Mouse (Mus musculus) liver, embryonic 15.5 days (tissue): ENCODE data around the gene Ubxn2a. TPM values are rescaled to one million over a fixed set of nuclear protein-coding genes. Genes with fewer than 3 reads are reported as not detected.

Source experiments
- ATAC-seq: fragments of 200-750 bp; cut with Nextera tagmentation; 2 replicates; pipeline ENCODE4 v1.8.0; 2017; ENCODE audit warnings: moderate number of reproducible peaks, mild to moderate bottlenecking, moderate library complexity; ENCODE audit not compliant: insufficient read depth
- H3K27ac ChIP-seq: fragments of 300-500 bp; sonication (generic); replicated peaks from 2 replicates; pipeline ENCODE4 v1.5.1; 2015; ENCODE audit warnings: mild to moderate bottlenecking, inconsistent platforms
- H3K27me3 ChIP-seq: fragments of 300-500 bp; sonication (generic); 2 replicates; pipeline ENCODE4 v1.6.1; 2015; ENCODE audit warnings: mild to moderate bottlenecking, inconsistent platforms
- H3K36me3 ChIP-seq: fragments of 300-500 bp; sonication (generic); replicated peaks from 2 replicates; pipeline ENCODE4 v1.6.1; 2015; ENCODE audit warnings: moderate library complexity, mild to moderate bottlenecking, inconsistent platforms
- H3K4me1 ChIP-seq: fragments of 300-500 bp; sonication (generic); replicated peaks from 2 replicates; pipeline ENCODE4 v1.6.1; 2015; ENCODE audit warnings: inconsistent platforms
- H3K4me2 ChIP-seq: fragments of 300-500 bp; sonication (generic); 2 replicates; pipeline ENCODE4 v1.6.1; 2015; ENCODE audit warnings: moderate library complexity, mild to moderate bottlenecking, inconsistent platforms
- H3K4me3 ChIP-seq: fragments of 300-500 bp; sonication (generic); replicated peaks from 2 replicates; pipeline ENCODE4 v1.5.1; 2015; ENCODE audit warnings: mild to moderate bottlenecking, inconsistent platforms
- H3K9ac ChIP-seq: fragments of 300-500 bp; sonication (generic); 2 replicates; pipeline ENCODE4 v1.6.1; 2015; ENCODE audit warnings: moderate library complexity, mild to moderate bottlenecking, inconsistent platforms
- H3K9me3 ChIP-seq: fragments of 300-500 bp; sonication (generic); replicated peaks from 2 replicates; pipeline ENCODE4 v1.6.1; 2016; ENCODE audit warnings: inconsistent platforms
- WGBS: fragments of 180-500 bp; shearing (Covaris S2); methylation state at CpG from one replicate; pipeline ENCODE4 v1.1.7; 2015; ENCODE audit warnings: mixed read lengths; ENCODE audit not compliant: insufficient replicate concordance; 5-methylcytosine and 5-hydroxymethylcytosine counted together
- polyA plus RNA-seq: library from polyadenylated mRNA; unstranded; fragments of >200 nt; fragmentation: Nextera tagmentation; extraction: Ambion mirVana; gene quantifications from 2 replicates; pipeline ENCODE4 v1.2.1, GENCODE M21; 2015

Ubxn2a gene
- polyA plus RNA-seq, 1 experiment from 2014 or later, result 26.9 TPM

GRCm38 (mm10) chr12:4878296-4878783 lies 29.2 kb downstream of the Ubxn2a start:
- Histone ChIP-seq H3K4me3 (no peak overlapping the region), H3K4me2 (no peak overlapping the region), H3K27me3 (no peaks in the 10 kb centered on the region), H3K4me1 (peaks cover 24% of the 10 kb centered on the region), H3K27ac (peak overlapping the region; percentile 48; the same call in 1 of the 2 replicates), H3K36me3 (peaks cover 44% of the 10 kb centered on the region), H3K9ac (no peak overlapping the region), H3K9me3 (no peaks in the 10 kb centered on the region)
- WGBS, result 50% methylated on average over 9 of the region's 9 CpGs
- ATAC-seq, result no peak

DNA sequence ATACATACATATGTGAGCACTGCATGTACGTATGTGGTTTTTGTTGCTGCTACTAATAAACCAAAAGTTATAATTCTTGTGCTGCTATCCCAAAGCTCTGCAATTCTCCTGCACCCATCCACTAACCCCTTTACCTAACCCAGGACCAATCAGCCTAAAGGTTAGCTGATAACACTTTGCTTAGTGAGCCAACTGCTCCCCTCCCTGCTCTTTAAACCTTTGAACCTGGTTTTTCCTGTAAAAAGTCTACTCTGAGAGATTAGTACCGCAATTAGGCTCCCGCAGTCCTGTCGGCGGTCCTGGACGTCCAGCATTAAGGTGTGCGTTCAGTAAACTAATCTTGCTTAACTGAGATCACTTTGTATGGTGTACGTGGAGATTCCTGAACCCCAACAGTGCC lies 31.9 kb downstream of the Ubxn2a start:
- ATAC-seq, result no peak
- Histone ChIP-seq H3K9ac (no peak overlapping the region), H3K36me3 (peaks cover 40% of the 10 kb centered on the region), H3K4me1 (peaks cover 42% of the 10 kb centered on the region), H3K9me3 (no peaks in the 10 kb centered on the region), H3K4me2 (0 out of 2 replicates have a peak overlapping the region, but pooled peaks have one; percentile 4), H3K27ac (no peak overlapping the region; the same call in 1 of the 2 replicates), H3K27me3 (no peaks in the 10 kb centered on the region), H3K4me3 (no peak overlapping the region)
- 66% methylated on average over 8 of the region's 8 CpGs for WGBS

DNA sequence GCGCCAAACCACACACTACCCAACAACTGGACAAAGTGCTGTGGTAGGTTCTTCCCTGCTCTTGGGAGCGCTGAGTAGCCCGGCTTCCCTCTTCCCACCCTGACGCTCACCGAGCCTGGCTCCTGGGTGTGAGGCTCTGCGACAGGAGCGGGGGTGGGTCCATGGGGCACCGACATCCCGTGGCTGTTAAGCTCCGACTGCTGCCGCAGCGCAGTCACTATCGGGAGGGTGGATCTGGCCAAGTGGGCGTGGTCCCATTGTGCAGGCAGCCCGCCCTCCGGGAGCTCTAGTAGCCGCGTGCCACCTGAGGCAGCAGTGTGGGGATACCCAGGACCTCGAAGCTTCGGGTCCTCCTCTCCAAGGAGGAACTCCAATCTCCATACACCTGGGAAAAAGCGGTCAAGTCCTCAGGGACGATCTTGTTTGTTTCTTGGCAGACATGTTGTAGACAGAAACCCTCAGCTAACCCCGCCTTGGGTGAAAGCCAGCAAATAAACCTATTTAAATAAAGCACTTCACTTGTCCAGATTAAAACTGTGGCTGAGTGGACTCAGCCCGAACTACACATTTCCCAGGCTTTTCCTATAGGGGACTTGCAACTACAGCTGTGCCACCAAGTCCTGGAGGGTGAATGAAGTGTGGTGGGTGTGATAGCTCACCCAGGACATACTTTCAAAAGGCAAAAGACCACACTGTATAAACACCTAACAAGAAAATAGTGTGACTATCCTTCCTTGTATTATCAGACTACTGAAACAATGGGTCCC lies 33.2 kb downstream of the Ubxn2a start, which contains the start of gene Mfsd2b:
Gene Mfsd2b (minus strand): TSS at position 199 of the 767 bp plus-strand sequence.
- H3K36me3 ChIP-seq, result peaks cover 41% of the 10 kb centered on the region
- peaks cover 54% of the 10 kb centered on the region for H3K4me1 ChIP-seq
- H3K9ac ChIP-seq, result peak within 1 kb of the TSS; percentile 77
- ATAC-seq, result peak; percentile 82
- 1% methylated on average over 24 of the region's 24 CpGs for WGBS
- no peaks in the 10 kb centered on the region for H3K27me3 ChIP-seq
- H3K4me2 ChIP-seq, result peak within 1 kb of the TSS; percentile 79
- H3K27ac ChIP-seq, result peak within 1 kb of the TSS; percentile 98
- peak within 1 kb of the TSS; percentile 63 for H3K4me3 ChIP-seq
- no peaks in the 10 kb centered on the region for H3K9me3 ChIP-seq

DNA sequence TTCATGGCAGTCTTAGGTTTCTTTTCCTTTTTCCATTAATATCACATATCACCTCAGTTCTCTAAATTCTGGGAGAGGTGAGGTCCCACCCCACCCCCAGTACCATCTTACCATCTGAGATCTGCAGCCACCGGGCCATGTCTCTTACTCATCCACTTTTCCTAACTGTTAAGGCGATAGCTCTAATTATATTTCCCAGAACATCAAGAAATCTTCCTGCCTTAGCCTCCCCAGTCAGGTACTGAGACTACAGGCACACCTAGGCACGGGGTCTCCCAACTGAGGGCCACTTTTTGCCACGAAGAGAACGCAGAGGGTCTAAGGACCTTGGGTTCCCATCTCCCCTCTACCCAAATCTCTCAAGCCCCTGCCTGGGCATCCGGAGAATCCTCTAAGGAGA lies 34.0 kb downstream of the Ubxn2a start:
- Histone ChIP-seq H3K36me3 (peaks cover 42% of the 10 kb centered on the region), H3K9me3 (no peaks in the 10 kb centered on the region), H3K9ac (peak overlapping the region; percentile 77), H3K27ac (peak overlapping the region; percentile 98), H3K27me3 (no peaks in the 10 kb centered on the region), H3K4me3 (peak overlapping the region; percentile 63), H3K4me2 (peak overlapping the region; percentile 79), H3K4me1 (peaks cover 61% of the 10 kb centered on the region)
- peak; percentile 13 for ATAC-seq
- WGBS, result 24% methylated on average over 6 of the region's 6 CpGs

DNA sequence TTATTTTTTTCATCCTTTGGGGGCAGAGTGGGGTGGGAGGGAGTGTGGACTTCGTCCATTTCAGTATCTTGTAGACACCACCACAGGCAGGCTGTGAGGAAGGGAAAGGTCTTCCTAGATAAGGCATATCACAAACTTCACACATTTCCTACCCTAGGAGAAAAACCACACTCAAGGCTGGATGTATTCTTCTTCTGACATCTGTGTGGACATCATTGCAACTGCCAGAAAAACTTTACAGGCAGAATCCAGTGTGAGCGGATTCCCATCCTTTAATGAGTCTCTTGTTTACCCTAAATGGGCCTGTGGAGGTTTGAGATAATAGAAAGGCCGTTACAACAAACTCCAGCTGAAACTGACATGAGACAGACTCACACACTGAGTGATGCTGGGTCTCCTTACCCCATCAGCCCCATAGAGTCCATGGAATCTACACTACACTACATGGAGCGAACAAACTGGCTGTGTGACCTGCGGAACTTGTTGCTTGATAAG lies 34.5 kb downstream of the Ubxn2a start:
- Histone ChIP-seq H3K36me3 (peaks cover 42% of the 10 kb centered on the region), H3K4me2 (peak overlapping the region; percentile 79), H3K27me3 (no peaks in the 10 kb centered on the region), H3K27ac (peak overlapping the region; percentile 98), H3K4me3 (peak overlapping the region; percentile 63), H3K4me1 (peaks cover 57% of the 10 kb centered on the region), H3K9ac (peak overlapping the region; percentile 77), H3K9me3 (no peaks in the 10 kb centered on the region)
- 22% methylated on average over 5 of the region's 5 CpGs for WGBS
- ATAC-seq, result peak; percentile 88

DNA sequence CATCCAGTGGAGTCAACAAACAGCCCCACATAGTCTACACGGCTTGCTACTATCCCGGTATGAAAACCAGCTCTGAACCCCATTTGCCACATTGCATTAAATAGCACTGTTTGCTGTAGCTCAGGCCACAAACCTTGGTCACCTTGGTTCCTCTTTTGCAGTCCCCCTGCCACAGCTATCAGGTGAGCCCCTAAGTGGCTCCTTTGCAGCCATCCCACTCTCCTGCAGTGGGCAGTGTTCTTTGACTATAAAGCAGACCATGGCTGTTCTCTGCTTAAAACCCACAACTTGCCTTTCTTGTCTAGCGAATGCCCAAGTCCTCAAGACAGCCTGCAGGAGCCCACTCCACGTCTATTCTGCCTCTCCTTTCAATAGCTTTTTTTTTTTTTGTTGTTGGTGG lies 35.2 kb downstream of the Ubxn2a start:
- Histone ChIP-seq H3K4me2 (peak overlapping the region; percentile 79), H3K4me3 (peak overlapping the region; percentile 63)

DNA sequence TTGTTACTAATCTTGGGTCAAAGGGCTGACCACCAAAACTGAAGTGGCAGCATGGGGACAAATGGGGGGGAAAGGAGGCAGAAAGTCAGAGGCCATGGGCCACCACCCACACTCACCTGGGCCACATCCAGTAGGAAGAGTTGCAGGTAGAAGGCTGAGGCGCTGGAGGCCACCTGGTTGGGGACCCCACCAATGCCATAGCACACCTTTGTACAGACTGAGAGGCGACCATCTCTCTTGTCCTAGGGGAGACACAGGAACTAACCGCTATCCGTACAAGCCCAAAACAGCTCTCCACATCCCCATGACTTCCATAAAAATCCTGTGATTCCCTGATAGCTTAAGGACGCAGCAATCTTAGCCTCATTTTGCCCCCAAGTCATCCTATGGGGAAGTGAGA lies 36.2 kb downstream of the Ubxn2a start:
- Histone ChIP-seq H3K4me1 (peaks cover 57% of the 10 kb centered on the region), H3K36me3 (peaks cover 60% of the 10 kb centered on the region), H3K27me3 (no peaks in the 10 kb centered on the region), H3K9ac (0 out of 2 replicates have a peak overlapping the region, but pooled peaks have one; percentile 77), H3K4me2 (peak overlapping the region; percentile 79), H3K4me3 (peak overlapping the region; percentile 63), H3K27ac (peak overlapping the region; percentile 98), H3K9me3 (no peaks in the 10 kb centered on the region)
- WGBS, result 85% methylated on average over 5 of the region's 5 CpGs
- ATAC-seq, result no peak

More for the DNA sequence above, 35.2 kb downstream of the Ubxn2a start:
- Histone ChIP-seq H3K4me1 (peaks cover 57% of the 10 kb centered on the region), H3K27me3 (no peaks in the 10 kb centered on the region), H3K36me3 (peaks cover 50% of the 10 kb centered on the region), H3K9me3 (no peaks in the 10 kb centered on the region), H3K9ac (peak overlapping the region; percentile 77), H3K27ac (peak overlapping the region; percentile 98)
- 35% methylated on average over 4 of the region's 4 CpGs for WGBS
- ATAC-seq, result peak; percentile 18; the same call in 1 of the 2 replicates

DNA sequence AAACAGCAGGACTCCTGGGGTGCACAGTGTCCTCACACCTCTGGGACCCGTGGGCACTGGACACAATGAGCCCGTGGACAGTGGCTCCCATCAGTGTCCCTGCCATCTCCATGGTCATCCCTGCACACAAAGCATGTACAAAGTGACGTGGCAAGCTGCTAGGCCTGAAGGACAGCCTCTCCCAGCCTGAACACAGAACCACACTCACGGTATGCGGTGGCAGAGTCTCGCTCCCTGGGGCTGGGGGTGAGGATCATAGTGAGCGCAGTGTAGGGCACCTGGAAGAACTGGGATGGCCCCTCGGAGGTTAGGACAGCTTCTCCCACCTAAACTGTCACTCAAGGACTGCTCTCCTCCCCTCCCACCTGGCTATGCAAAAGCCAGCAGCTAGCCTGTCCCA lies 38.6 kb downstream of the Ubxn2a start:
- H3K4me3 ChIP-seq, result no peak overlapping the region
- no peak overlapping the region for H3K9ac ChIP-seq
- ATAC-seq, result no peak
- no peaks in the 10 kb centered on the region for H3K9me3 ChIP-seq
- peaks cover 83% of the 10 kb centered on the region for H3K36me3 ChIP-seq
- WGBS, result 85% methylated on average over 8 of the region's 8 CpGs
- peaks cover 41% of the 10 kb centered on the region for H3K4me1 ChIP-seq
- peak overlapping the region; percentile 53; the same call in 1 of the 2 replicates for H3K27ac ChIP-seq
- H3K4me2 ChIP-seq, result 0 out of 2 replicates have a peak overlapping the region, but pooled peaks have one; percentile 18
- no peaks in the 10 kb centered on the region for H3K27me3 ChIP-seq

DNA sequence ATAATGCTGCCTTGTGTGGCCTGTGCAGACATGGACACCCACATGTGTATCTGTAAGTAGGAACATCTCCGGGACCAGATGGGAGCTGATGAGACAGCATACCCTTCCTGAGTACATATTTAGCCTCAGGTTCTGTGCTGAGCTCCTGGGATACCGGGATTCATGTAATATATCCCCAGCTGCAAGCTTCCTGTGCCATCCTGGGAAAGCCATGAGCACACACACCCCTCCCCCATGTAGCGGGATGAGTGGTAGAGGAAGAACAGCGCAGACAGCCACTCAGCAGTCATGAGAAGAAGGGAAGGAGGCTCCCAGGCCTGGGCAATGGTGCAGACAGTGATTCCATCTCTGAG lies 43.2 kb downstream of the Ubxn2a start:
- Histone ChIP-seq H3K9me3 (no peaks in the 10 kb centered on the region), H3K4me1 (peaks cover 18% of the 10 kb centered on the region), H3K27me3 (no peaks in the 10 kb centered on the region), H3K4me3 (no peak overlapping the region), H3K36me3 (peaks cover 91% of the 10 kb centered on the region), H3K27ac (no peak overlapping the region), H3K9ac (no peak overlapping the region), H3K4me2 (no peak overlapping the region)
- WGBS, result 86% methylated on average over 4 of the region's 4 CpGs
- no peak for ATAC-seq

DNA sequence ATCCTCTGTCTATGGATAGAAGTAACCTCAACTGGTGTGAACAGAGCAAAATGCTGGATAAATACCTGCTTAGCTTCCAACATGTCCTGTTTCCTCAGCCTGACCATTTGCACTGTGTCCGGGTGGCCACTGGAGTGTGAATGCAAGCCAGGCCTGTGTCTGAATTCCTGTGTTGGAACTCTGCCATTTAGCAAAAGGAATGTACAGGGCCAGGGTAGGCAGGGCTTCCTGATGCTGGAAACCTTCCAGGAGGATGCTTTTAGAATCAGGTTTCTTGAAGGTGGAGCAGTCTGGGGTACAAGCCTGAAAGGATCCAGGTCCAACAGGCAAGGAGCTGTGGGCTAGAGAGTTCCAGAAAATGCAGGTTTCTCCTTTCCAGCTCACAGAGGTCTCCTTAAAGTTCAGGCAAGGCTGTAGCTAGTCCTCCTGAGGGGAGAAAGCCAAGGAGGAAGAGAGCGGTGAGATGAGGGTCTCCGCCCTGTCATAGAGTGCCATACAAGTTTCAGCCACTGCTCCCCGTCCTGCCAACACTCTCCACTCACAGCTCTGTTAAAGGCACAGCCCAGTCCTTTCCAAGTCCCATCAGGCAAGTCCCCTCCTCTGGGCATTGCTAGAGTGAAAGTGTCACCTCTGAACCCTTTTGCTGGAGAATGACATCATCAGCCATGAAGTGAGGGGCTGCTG lies 43.7 kb downstream of the Ubxn2a start:
- no peak for ATAC-seq
- H3K36me3 ChIP-seq, result peaks cover 86% of the 10 kb centered on the region
- peaks cover 14% of the 10 kb centered on the region; the same call in 1 of the 2 replicates for H3K4me1 ChIP-seq

GRCm38 (mm10) chr12:4862672-4863071 lies 44.8 kb downstream of the Ubxn2a start:
- Histone ChIP-seq H3K4me1 (peaks cover 13% of the 10 kb centered on the region; the same call in 1 of the 2 replicates), H3K4me2 (no peak overlapping the region), H3K27me3 (no peaks in the 10 kb centered on the region), H3K36me3 (peaks cover 75% of the 10 kb centered on the region), H3K9me3 (no peaks in the 10 kb centered on the region), H3K27ac (no peak overlapping the region), H3K4me3 (no peak overlapping the region), H3K9ac (no peak overlapping the region)
- no peak for ATAC-seq
- 91% methylated on average over 4 of the region's 4 CpGs for WGBS

More for the DNA sequence above, 43.7 kb downstream of the Ubxn2a start:
- no peak overlapping the region for H3K4me2 ChIP-seq
- no peak overlapping the region for H3K4me3 ChIP-seq
- H3K9ac ChIP-seq, result no peak overlapping the region
- H3K27ac ChIP-seq, result no peak overlapping the region
- H3K27me3 ChIP-seq, result no peaks in the 10 kb centered on the region
- 80% methylated on average over 4 of the region's 4 CpGs for WGBS
- no peaks in the 10 kb centered on the region for H3K9me3 ChIP-seq
